Mouse (Mus musculus): Measurements from ENCODE around the gene Armcx6.
"Not testable (repeated sequence)": the region's sequence is repeated elsewhere in the genome, so short reads cannot be mapped to it uniquely, and the experiment has no call there.

Gene Armcx6

DNA sequence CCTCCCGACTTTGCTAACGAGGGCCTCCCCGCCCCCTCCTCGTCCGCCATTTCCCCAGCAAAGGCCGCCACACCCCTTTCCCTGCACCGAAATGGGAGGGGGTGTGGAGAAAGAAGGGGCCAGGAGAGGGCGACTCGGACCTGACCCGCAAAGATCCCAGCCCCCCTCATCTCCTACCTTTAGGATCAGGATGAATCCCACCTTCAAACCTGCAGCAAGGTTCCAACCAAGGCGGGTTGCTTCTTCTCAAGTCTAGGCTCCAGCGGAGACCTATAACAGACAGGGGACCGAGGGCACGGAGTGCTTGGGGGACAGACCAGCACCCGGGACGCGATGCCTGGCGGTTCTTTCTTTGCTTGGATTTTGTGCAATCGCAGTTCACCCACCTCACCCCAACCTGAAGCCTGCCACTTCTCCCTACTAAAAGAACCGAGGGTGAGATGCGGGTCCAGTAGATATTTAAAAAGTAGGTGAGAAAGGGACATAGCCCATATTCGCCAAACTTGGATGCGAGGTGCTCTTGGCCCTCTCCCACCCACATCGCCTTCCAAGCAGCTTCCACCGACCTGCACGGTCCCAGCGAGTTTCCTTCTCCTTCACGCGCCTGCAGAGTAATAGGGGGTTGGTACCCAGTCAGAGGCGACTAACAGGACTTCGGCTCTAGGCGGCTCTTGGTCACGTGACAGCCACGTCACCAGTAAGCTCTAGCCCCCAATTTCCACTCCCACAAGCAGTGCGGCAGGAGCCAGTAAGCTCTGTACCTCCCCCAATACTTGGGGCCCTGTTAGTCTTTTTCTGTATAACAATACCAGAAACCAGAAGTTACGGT is at the start of gene Armcx6:
Gene Armcx6 (minus strand): TSS at position 654 of the 829 bp plus-strand sequence.
- POLR2A ChIA-PET = interaction anchor here in 2 of 4 experiments (0.6 to 1.2 kb wide), 5 partner anchors 33 to 167 kb away, joined by 3 to 7 read pairs (median 4); partner anchors contain the start of genes Armcx1 (in 1 of the 2), Gla (in 1 of the 2) and Hnrnph2 (in 1 of the 2)
- CTCF ChIA-PET = interaction anchor here in 1 of 4 experiments (0.9 kb wide), 1 partner anchor 175 kb away, joined by 3 read pairs; no protein-coding TSS in a partner anchor

DNA sequence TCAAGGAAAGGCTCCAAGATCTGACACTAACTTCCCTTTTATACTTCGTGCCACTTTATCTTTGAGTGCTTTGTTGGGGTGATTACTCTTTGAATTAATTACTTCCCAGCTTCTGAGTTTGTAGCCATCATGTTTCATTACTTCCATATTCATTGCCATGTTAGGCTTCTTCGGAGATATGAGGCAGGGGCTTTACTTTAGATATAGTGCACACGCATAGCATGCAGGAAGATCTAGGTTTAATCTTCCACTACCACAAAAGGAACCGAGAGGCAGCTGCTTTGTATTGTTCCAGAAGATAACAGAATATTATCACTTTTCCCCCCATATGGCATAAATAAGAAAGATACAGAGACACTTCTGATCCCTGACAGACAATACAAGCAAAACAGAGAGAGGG is 36.5 kb upstream of the Armcx6 start:
- ChIA-PET POLR2A (no interaction called here), CTCF (no interaction called here)

- POLR2A ChIA-PET, CTCF ChIA-PET: not testable (repeated sequence)
Measured at GRCm38 (mm10) chrX:134763428-134764198, 12.4 kb upstream of the Armcx6 start.

DNA sequence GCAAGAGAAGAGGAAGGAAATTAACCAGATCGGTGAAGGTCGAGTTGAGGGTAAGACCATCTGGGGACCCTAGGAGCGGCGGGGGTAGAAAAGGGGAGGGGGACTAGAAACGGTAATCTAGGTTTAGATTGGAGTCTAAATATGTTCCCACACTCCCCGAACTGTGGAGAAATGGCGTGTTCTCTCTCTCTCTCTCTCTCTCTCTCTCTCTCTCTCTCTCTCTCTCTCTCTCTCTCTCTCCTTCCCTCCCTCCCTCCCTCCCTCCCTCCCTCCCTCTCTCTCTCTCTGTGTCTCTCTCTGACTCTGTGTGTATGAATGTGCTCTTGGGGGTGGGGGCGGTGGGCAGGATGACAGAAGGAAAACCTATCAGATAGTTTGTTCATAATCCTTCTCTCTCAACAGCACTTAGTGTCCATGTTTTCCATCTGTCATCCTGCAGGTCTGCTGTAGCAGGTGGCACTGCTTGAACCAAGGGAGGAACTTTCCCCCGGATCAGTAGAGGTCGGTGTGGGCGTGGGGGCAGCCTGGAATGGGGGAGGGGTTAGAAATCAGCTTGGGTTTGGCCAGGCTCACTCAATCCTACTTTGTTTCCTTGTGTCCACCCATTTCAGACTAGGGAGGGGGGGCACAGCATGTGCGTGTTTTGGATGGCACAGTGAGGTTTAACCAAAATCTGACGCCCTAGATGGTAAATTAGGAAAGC is 6.2 kb upstream of the Armcx6 start:
- POLR2A ChIA-PET = interaction anchor here in 2 of 4 experiments (1.3 to 1.4 kb wide), 2 partner anchors 40 to 172 kb away, joined by 5 read pairs; partner anchors contain the start of genes Armcx1 (in 1 of the 2) and Rpl36a (in 1 of the 2)

GRCm38 (mm10) chrX:134756434-134757292 is 5.4 kb upstream of the Armcx6 start, which contains the start of gene Armcx3:
TSS of gene Armcx3 (plus strand) at chrX:134756595.
- CTCF ChIA-PET = interaction anchor here in 2 of 4 experiments (0.7 to 1.5 kb wide), 2 partner anchors 10 to 528 kb away, joined by 3 to 4 read pairs; no protein-coding TSS in a partner anchor
- POLR2A ChIA-PET = interaction anchor here in 3 of 4 experiments (0.6 to 1.4 kb wide), 5 partner anchors 36 to 1980 kb away, joined by 3 to 5 read pairs (median 4); partner anchors contain the start of genes Armcx1 (in 1 of the 3) and Rpl36a (in 1 of the 3)

More for the DNA sequence above, 6.2 kb upstream of the Armcx6 start:
- CTCF ChIA-PET = interaction anchor here in 1 of 4 experiments (1.5 kb wide), 1 partner anchor 11 kb away, joined by 4 read pairs; no protein-coding TSS in a partner anchor

GRCm38 (mm10) chrX:134752584-134752983 is 1.4 kb upstream of the Armcx6 start:
- ChIA-PET CTCF (no interaction called here), POLR2A (no interaction called here)

DNA sequence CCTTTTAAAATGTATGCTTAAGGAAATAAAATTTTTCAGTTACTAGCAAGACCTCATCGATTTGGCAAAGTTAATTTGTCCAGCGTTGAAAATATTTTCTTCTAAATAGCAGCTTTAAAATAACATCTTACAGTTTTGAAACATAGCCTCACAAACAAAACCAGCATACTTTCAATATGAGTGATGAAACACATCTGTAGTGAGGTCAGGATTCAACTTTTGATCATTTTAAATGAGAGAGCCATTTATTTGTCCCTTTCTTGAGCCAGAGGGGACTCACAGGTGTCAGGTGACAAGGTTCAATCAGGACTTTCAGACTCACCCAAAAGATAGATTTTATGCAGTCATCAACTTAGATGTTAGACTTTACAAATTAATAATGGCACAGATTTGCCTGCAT is 693 bp upstream of the Armcx6 start:
- CTCF ChIA-PET = interaction anchor here in 1 of 4 experiments (0.9 kb wide), 1 partner anchor 174 kb away, joined by 3 read pairs; no protein-coding TSS in a partner anchor
- POLR2A ChIA-PET = interaction anchor here in 2 of 4 experiments (0.6 to 1.2 kb wide), 5 partner anchors 34 to 168 kb away, joined by 3 to 7 read pairs (median 4); partner anchors contain the start of genes Armcx1 (in 1 of the 2), Gla (in 1 of the 2) and Hnrnph2 (in 1 of the 2)

DNA sequence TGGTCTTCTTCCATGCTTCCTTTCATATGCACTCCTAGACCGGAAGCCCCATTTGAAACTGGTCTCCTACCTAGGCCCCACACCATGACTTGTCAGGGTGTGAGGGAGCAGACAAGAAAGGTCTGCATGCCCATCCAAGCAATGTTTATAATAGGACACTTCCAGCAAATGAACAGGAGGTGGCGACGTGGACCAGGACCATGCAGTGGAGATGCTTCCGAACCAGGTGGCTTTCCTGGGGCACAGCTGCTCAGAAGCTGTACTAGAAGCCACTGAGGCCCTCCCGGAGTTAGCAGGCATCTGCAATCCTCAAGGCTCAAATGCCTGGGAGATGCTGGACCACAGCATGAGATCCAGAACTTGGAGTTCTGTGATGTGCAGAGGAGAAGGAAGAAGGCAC is 4.8 kb downstream of the Armcx6 start:
- CTCF ChIA-PET = interaction anchor here in 3 of 4 experiments (0.7 to 1.3 kb wide), 7 partner anchors 10 to 183 kb away, joined by 3 to 5 read pairs (median 4); partner anchors contain the start of genes Armcx1 (in 1 of the 3) and Armcx3 (in 1 of the 3)

DNA sequence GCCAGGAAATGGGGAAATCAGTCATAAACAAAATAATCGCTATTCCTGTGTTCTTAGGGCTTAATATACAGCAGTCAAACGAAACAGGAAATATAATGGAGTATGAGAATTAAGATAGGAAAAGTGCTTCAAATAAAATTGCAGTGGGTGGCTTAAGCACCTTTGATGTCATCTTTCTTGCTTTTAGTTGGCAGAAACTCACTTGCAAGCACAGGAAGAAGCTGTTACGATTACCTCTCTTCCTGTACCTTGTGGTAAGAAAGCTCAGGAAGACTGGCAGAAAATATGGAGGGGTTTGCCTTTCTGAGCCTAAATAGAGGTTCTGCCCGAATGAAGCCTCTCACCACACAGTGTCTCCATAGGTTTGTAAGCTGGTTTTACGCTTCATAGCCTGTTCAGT is 9.4 kb downstream of the Armcx6 start:
- ChIA-PET CTCF (no interaction called here), POLR2A (interaction anchor here in 1 of 4 experiments (0.8 kb wide), 1 partner anchor 156 kb away, joined by 3 read pairs; the partner anchor contains the start of gene Rpl36a)

More for the DNA sequence above, 4.8 kb downstream of the Armcx6 start:
- POLR2A ChIA-PET = interaction anchor here in 1 of 4 experiments (1.3 kb wide), 1 partner anchor 146 kb away, joined by 3 read pairs; the partner anchor contains the start of genes Gla and Hnrnph2

- CTCF ChIA-PET = no interaction called here
- POLR2A ChIA-PET = interaction anchor here in 3 of 4 experiments (0.6 to 1.9 kb wide), 4 partner anchors 22 to 111 kb away, joined by 3 to 5 read pairs (median 3); partner anchors contain the start of gene Armcx1 (in 2 of the 3)
Measured at GRCm38 (mm10) chrX:134739160-134739559, 12.1 kb downstream of the Armcx6 start.

GRCm38 (mm10) chrX:134737796-134738195 is 13.4 kb downstream of the Armcx6 start:
- ChIA-PET CTCF (no interaction called here), POLR2A (interaction anchor here in 1 of 4 experiments (0.9 kb wide), 1 partner anchor 71 kb away, joined by 3 read pairs; no protein-coding TSS in a partner anchor)

DNA sequence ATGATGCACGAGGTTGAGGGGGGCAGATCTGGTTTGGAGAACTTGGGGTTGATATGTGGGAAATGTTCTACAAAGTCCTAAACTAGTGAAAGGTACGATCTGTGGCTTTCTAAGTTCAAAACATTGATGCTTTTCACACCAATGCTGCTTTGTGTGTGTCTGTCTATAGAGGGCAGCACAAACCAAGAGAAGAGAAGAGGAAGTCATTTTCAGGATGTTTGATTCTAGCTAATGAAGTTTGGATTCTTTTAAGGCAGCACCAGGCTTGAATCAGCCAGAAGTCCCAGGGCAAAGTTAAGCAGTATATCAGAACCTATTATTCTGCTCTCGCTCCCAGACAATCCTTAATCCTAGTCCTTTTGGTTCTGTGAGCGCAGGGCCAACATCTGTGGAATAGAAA is 21.4 kb downstream of the Armcx6 start:
- POLR2A ChIA-PET = interaction anchor here in 3 of 4 experiments (0.6 to 4.3 kb wide), 9 partner anchors 10 to 129 kb away, joined by 3 to 32 read pairs (median 3); partner anchors contain the start of genes Armcx1 (in 3 of the 3), Gla (in 3 of the 3) and Hnrnph2 (in 3 of the 3)
- CTCF ChIA-PET = interaction anchor here in 2 of 4 experiments (0.9 to 1.2 kb wide), 2 partner anchors 12 to 79 kb away, joined by 4 to 5 read pairs; partner anchors contain the start of genes Armcx1 (in 1 of the 2) and Armcx2 (in 1 of the 2)

- POLR2A ChIA-PET = interaction anchor here in 1 of 4 experiments (1.5 kb wide), 1 partner anchor 138 kb away, joined by 5 read pairs; the partner anchor contains the start of gene Rpl36a
- CTCF ChIA-PET = not testable (repeated sequence)
Measured at GRCm38 (mm10) chrX:134723762-134724161, 27.5 kb downstream of the Armcx6 start.

- CTCF ChIA-PET = interaction anchor here in 1 of 4 experiments (1.4 to 1.9 kb wide), 2 partner anchors 11 to 133 kb away, joined by 4 to 5 read pairs; partner anchors contain the start of gene Rpl36a
- POLR2A ChIA-PET = interaction anchor here in 3 of 4 experiments (0.5 to 3.2 kb wide), 49 partner anchors 9 to 1042 kb away, joined by 3 to 52 read pairs (median 5); partner anchors contain the start of genes Armcx4 (in 3 of the 3), Gla (in 3 of the 3), Hnrnph2 (in 3 of the 3) and Rpl36a (in 3 of the 3)
Measured at GRCm38 (mm10) chrX:134718524-134718923, 32.7 kb downstream of the Armcx6 start.

GRCm38 (mm10) chrX:134717752-134718308 is 33.4 kb downstream of the Armcx6 start, which contains the start of gene Armcx1:
TSS of gene Armcx1 (plus strand) at chrX:134717963.
- CTCF ChIA-PET = interaction anchor here in 3 of 4 experiments (0.6 to 1.9 kb wide), 5 partner anchors 10 to 133 kb away, joined by 3 to 8 read pairs (median 4); partner anchors contain the start of gene Rpl36a (in 1 of the 3)
- POLR2A ChIA-PET = interaction anchor here in 3 of 4 experiments (0.5 to 3.2 kb wide), 68 partner anchors 9 to 1628 kb away, joined by 3 to 52 read pairs (median 5); partner anchors contain the start of genes Armcx4 (in 3 of the 3), Gla (in 3 of the 3), Hnrnph2 (in 3 of the 3) and Rpl36a (in 3 of the 3)
